Mouse (Mus musculus) WW6 (cell line): ENCODE measurements around the gene Sh2b2.
"Not testable (repeated sequence)": the region's sequence is repeated elsewhere in the genome, so short reads cannot be mapped to it uniquely, and the experiment has no call there.

Experiments
- DNase-seq: peaks from one replicate; pipeline ENCODE4 v3.0.0-alpha.2; 2013; ENCODE audit warnings: low read depth, low spot score

Gene Sh2b2

DNA sequence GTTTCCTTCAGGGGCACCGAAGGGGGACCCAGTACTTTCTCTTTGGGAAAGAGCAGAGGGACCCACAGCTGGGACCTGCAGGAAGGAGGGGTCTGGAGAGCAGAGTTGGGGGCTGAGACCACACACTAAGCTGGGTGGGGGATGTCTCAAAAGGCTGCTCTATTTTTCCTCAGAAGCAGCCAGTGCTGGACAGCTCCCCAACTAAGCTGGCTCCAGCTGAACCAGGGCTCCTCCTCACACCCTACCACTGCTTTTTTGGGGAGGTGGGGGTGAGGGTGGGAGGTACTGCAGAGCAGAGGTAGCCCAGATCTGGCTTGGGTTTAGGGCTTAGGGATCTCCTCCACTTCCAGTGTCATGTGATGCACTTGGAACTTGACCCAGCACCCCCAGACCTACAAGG, 6.0 kb downstream of the Sh2b2 start:
- no peak for DNase-seq

DNA sequence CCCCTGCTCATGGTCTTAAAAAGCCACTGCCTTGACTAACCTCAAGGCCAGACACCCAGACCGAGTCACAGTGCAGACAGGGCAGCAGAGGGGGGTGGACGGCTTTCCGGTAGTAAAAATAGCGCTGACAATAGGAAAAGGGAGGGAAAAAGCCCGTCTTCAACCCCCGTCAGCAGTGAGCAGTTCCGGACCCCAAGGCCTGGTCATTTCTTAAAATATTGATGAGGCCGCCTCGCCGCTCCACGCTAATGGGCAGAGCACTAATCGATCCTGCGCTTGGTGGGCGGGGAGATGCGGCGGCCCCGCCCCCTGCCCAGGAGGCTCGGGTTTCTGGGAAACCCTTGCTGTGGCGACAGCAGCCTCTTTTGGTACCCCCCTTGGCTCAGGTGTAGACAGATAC, 8.7 kb downstream of the Sh2b2 start:
- no peak for DNase-seq

DNA sequence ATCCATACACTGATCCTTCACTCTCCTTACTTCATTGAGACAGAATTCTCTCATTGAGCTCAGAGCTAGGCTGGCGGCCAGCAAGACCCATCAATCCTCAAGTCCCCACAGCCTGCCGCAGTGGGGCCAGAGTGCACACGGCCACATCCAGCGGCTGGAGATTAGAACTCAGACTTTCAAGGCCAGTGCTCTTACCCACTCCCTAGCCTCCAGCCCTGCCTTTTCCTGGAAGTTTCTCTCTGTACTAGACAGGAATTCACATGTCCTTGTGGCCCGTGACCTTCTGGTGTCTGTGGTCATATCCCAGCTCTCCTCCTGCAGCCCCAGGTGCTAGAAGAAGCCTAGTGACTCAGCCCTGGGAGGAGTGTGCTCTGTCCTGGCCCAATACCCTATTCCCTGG, 9.7 kb downstream of the Sh2b2 start:
- no peak for DNase-seq

DNA sequence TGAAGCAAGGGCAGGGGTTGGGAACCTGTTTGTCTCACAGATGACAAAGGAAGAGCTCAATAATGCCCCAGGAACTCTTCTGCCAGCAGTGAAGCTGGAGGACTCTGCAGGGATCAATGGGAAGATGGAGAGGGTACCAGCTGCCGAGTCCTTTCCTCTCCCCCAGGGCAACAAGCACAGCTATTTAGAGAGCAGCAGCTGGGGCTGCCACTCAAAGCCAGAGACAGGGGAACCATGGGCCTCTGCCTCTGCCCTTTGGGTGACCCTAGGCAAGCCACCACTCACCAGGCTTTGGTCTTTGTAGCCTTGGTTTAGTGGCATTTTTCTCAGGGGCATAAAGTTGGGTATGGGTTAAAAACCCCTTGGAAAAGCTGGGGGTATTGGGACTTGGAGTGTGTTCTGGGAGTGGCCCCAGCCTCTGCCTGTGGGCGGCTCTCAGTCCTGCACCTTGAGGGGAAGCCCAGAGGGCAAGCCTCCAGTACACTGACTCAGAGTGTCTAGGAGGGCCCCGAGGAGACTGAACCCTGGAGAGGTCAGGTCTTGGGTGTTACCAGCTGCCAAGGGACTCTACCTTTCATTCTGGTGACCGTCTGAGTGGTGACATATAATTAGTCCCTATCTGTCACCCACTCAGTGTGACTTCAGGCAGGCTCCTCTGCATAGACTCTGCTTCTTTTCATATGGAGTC, 15.9 kb downstream of the Sh2b2 start:
- DNase-seq, result no peak

DNA sequence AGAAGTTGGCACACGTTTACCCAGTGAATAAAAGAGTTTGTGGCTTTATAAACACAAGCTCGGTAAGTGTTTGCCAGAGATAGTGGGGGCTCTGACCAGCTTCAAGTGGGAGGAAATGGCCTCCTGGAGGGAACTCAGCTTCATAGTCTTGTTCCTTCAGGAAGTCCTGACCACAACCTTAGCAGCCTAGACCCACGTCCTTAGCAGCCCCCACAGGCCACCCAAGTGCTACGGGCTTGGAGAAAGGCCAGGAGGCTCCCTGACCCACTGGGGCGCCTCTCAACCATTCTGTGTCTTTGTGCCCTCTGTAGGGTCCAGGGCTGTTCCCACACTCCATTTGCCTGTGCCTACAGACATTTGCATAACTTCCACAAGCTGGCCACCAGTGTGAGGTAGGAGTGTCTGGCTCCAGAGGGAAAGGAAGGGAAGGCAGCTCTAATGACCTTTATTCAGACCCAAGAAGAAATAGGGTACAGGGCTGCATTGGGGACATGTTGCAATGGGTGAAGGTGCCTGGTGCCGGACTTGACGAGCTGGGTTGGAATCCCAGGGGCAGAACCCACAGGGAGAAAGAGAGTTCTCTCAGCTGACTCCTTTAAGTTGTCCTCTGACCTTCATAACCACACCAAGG, 20.0 kb downstream of the Sh2b2 start:
- DNase-seq, result no peak

DNA sequence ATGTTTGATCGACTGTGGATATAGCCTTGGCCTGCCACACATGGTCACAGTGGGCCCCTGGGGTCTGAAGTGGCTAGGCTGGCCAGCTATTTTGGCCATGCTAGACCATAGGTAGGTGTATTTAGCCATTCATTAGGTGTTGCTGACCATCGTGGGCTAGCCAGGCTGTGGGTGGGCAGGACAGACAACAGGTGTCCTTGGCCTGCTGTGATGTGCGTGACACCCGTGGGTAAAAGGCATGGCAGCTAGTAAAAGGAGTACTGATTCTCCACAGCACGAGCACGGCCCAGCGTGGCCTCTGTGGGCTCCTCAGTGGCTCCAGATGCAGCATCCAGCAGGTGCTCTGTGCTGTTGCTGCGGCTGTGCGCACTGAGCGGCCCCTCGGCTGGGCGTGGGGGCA, 27.8 kb downstream of the Sh2b2 start:
- no peak for DNase-seq

DNA sequence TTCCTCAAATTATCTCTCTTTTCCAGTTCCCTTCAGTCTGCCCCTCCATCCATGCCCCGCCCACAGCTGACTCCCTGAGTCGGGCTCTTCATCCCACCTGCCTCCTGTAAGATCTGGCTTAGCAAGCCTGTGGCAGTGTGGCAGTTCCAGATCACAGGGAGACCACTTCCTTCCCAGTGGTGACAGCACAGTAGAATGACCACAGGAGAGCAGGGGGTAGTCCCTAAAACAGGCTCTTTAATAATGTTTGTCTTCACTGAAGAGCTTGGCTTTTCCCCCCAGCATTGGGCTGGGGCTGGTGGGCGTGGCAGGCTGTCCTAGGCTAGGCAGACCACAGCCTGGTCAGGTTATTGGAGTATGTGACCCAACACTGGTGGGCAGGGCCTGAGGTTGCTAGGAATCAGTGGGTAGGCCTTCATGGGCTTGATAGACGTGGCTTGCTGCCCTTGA, 28.4 kb downstream of the Sh2b2 start:
- no peak for DNase-seq

DNA sequence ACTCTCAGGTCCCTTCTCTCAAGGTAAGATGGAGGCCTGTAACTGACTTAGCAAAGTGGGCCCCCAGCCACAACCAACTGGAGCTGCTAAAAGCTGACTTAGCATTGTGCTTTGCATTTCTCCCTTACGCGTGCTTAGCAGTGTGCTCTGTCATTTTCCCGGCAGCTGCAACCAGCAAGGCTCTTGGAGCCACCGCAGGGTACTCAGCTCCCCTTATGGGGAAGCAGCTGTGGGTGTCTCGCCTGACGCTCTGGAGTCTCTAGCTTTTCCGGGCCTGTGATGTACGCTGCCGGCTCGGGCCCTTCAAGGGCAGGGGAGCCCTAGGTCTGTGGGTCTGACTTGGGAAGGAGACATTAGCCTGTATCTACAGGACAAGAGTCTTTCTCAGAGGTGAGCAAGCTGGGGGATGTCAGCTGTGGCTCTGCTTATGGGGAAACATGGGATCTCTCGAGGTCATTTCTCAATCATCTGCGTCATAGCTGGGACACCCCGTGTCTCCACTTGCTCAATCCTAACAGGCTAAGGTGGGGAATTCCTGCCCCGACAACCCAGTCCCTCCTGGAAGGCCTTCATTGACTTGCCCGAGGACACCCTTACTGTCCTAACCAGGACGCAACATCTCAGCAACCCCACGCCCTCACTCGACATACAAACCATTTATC, 29.2 kb downstream of the Sh2b2 start:
- no peak for DNase-seq

DNA sequence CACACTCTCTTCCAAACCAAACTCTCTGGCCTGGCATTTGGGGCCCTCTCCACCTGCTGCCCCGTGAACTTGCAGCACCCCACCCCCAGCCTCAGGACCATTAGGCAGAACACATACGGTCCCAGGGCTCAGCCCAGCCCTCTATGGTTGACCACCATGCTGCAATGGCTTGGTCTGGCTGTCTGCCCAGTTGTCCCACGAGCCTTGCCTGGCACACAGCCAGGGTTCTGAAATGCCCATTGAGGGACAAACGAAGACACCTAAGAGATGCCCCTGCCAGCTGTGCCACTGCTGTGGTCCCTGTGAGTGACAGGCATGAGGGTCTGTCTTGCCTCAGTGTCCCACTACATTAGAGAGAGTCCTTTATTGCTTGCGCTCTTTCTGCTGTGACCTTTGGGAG, 30.4 kb downstream of the Sh2b2 start:
- no peak for DNase-seq

DNA sequence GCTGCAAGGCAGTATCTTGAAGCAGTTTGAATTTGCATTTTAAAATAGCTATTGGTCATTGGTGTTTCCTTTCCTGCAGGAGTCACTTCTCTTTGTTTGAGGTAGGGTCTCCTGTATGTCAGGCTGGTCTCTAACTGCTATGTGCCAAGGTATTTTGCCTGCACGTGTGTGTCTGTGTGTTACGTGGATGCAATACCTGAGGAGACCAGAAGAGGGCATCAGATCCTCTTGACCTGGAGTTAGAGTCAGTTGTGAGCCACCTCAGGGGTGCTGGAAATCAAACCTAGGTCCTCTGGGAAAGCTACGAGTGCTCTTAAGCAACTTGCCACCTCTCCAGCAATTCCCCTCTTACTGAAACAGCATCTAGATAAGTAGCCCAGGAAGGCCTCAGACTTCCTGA, 31.1 kb downstream of the Sh2b2 start:
- no peak for DNase-seq

DNA sequence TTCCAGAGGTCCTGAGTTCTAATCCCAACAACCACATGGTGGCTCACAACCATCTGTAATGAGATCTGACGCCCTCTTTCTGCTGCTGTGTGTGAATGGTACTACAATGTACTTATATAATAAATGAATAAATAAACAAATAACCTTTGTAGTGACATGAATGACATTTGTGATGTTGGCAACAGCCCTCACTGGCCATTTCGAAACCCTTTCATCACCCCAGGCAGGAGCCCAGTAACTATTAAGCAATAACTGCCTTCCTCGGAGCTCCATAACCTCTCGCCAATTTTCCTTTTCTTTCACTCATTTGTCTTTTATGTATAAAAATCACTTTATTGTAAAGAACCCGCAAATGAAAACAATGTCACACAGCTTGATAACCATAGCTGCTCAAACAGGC, 32.6 kb downstream of the Sh2b2 start:
- DNase-seq, result no peak

DNA sequence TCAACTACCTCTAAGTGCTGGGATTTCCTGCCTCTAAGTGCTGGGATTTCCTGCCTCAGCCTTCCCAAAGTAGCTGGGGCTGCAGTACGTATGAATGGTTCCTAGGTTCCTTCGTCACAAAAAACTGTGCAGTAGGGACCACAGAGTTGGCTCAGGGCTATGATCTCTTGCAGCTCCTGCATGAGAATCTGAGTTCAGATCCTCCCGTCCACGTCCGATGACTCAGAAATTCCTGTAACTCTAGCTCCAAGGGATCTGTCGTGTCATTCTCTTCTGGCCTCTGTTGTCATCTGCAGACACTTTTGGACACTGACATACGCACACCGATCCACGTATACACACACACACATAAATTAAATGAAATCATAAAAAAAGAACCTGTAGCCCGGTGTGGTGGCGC, 33.6 kb downstream of the Sh2b2 start:
- DNase-seq, result no peak

DNA sequence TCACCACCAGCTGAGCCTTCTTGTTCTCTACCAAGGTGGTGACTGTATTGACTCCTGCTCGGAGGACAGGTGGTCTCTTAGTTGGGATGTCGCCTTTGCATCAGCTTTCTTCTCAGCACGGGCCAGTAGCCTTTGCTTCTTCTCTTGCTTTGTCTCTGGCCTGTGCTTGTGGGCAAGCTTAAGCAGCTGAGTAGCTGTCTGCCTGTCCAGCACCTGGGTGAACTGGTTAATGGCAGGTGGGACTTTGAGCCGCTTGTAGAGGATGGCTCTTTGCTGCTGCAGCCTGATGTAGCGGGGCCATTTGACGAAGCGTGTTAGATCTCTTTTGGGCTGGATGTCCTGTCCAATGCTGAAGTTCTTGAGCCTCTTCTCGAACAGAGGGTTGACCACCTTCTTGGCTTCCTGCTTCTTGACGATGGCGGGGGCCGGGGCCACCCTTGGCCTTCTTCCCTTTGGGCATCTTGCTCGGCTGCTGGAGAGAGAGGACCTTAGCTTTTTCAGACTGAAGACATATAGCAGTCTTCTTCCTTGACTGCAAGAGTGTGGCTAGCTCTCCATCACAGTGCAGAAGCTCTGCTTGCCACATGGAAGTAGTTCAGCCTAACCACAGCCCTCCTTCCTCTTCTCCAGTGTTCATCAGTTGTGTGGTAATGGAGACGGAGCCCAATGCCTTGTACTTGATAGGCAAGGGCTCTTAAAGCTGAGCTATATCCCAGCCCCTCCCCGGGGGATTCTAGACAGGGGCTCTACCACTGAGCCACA, 34.8 kb downstream of the Sh2b2 start:
- DNase-seq, result not testable (repeated sequence)

DNA sequence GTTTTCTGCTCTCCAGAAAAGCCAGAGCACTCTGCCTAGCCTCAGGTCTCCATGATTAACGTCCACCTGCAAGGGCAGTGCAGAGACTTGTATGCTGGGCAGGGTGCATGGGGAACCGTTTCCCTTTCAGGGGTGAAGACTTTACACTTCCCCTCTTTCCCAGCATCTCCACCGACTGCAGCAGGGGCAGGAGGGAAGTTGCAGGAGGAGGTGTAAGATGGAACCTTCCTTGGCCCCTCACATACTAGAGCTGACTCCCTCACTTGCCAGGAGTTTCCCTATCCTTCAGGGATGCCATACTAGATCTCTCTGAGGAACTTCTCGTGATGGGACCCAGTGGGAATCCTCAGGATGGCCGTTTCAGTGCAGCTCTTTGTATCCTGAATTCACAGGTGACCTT, 35.8 kb downstream of the Sh2b2 start:
- DNase-seq, result no peak

DNA sequence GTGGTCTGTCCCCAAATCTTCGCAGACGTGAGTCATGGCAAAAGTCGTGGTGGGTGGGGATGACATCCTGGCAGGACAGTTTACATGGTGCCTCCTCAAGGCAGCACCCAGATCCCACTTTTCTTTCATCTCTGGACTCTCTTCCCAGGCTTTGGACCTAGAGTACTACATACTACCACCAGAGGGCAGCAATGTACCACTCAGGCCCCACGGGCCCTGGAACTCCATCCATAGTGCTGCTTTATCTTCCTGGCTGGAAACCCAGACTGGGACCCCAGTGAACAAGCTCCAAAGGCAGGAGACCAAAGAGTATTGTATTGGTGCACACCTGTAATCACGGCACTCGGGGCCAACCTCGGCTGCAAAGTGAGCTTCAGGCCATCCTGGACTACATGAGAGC, 44.5 kb downstream of the Sh2b2 start:
- DNase-seq, result peak; percentile 43

DNA sequence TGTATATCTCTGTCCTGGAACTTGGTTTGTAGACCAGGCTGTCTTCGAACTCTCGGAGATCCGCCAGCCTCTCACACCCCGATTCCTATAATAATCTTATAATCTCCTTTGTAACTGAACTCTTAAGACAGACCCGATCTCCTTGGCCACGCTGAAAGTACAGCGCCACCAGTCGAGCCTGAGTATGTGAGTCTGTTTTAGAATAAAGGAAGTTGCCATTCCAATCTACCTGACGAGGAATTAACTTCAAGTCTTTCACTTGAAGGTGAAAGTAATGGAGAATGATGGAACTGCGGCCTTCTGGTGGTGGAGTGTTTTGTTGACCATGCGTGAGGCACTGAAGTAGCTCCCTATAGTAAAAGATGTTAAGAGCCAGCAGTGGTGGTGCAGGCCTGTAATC, 46.8 kb downstream of the Sh2b2 start:
- DNase-seq, result no peak

DNA sequence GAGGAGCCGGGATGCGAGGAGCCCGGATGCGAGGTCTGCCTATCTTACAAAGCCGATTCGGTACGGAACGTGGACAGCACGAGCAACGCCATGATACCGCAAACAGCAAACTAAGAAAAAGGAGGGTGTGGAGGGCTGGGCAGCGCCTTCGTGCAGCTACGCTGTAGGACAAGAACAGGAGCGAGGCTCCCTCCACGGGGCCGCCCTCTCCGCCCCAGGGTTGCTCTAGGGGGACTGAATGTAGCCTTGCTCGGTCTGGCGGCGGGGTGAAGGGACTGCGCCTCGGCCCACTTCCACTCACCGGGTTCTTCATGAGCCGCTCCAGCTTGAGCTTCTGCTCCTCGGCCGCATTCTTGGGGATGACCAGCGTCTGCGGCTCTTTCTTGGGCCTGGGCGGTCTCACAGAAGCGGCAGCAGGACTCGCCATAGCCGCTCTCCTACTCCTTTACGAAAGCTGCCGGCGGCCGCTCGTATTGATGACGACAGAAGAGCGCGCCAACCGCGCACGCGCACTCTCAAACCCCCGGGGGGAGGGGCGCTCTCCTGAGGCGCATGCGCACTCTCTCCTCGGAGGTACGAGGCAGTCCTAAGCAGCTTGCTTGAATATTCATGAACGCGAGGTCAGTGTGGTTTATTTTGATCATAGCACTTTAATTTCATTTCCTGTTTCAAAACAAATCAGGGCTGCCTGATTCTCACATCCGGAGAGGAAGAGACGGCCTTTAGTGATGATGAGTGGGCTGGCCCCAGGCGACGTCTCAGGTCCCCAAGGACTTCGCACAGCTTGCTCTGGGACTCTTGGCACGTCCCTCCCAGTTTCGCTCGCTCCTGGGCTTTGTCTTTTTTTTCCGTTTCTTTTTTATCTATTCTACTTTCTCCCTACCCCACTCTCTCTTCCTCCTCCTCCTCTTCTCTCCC, 47.6 kb downstream of the Sh2b2 start, which contains the start of gene Prkrip1:
Prkrip1 (minus strand) TSS at position 490 of the 918 bp plus-strand sequence.
- DNase-seq, result peak; percentile 93

DNA sequence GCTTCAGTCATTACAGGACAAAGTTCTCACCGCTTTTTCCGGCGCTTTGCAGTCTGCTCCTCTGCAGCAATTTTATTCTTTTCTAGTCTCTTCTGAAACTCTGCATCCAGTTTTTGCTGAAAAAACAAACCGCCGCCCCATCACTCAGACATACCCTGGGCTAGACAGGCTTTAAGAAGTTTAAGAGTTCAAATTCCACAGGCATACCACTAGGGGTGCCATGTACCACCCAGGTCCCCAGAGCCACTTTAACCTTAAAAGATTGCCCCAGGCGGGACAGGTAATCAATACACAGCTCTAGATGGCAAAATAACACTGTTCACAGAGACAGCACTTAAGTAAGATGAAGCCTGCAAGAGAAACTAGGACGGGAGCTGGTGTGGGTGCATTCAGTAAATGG, 54.5 kb downstream of the Sh2b2 start:
- no peak for DNase-seq

DNA sequence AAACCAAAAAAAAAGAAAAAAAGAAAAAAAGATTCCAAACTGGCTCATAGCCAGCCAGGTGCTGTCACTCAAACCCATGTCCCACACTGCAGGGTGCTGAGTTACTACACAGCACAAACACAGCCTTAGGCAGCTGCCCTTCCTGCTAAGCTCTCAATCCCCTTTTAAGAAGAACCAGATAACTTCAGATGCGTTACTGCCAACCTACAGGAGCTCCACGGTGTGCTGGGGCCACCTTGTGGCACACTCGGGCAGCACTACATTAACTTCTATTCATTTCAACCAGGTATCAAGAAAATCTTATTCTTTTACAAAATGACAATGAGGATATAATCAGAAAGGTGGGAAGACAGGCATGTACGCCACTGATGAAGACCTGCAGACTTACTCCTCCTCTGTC, 59.6 kb downstream of the Sh2b2 start:
- DNase-seq, result no peak

DNA sequence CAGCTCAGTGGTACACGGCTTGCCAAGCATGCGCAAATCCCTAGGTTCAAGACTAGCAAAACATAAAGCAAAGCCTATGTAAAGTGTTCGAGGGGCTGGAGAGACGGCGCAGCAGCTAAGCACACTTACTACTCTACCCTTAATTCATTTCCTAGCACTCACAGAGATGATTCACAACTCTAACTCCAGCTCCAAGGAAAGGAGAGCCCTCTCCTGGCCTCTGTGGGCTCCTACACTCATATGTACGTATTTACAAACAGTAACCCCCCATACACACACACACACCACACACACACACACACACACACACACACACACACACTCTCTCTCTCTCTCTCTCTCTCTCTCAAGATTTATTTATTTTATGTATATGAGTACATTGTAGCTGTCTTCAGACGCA, 62.6 kb downstream of the Sh2b2 start:
- DNase-seq, result no peak

DNA sequence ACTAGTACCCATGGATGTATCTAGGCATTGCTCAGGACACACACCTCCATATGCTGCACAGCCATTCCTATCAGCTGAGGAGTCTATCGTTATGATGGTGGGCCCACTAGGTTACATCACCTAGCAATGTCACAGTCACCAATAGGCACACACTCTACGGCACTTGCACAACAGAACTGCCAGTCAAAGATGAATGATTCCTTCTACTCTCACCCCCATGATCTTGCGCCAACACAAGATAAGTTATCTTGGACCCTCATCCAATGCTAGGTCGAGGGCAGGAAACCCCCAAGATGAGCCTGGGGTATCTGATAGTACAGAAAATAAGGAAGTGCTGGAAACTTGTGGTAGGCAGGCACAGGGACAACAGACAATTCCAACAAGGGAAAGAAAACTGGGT, 63.5 kb downstream of the Sh2b2 start:
- DNase-seq, result no peak
